Mouse (Mus musculus): ENCODE measurements around the gene Amz1.

Gene Amz1

GRCm38 (mm10) chr5:140723822-140724221, at the start of gene Amz1:
Gene Amz1 (plus strand): TSS chr5:140724127.
- DNase-seq (ENCODE audit: low read depth, low spot score), result no peak

- DNase-seq (ENCODE audit: low read depth, low spot score), result no peak
Observed at GRCm38 (mm10) chr5:140675079-140675478, 48.8 kb upstream of the Amz1 start.

GRCm38 (mm10) chr5:140675640-140676039, 48.3 kb upstream of the Amz1 start:
- no peak for DNase-seq (ENCODE audit: low read depth, low spot score)

- no peak for DNase-seq (ENCODE audit: low read depth, low spot score)
Observed at GRCm38 (mm10) chr5:140677137-140677536, 46.8 kb upstream of the Amz1 start.

- no peak for DNase-seq (ENCODE audit: low read depth, low spot score)
Observed at GRCm38 (mm10) chr5:140680051-140680450, 43.9 kb upstream of the Amz1 start.

- DNase-seq (ENCODE audit: low read depth, low spot score), result no peak
Observed at GRCm38 (mm10) chr5:140680950-140681349, 43.0 kb upstream of the Amz1 start.

- DNase-seq (ENCODE audit: low read depth, low spot score), result no peak
Observed at GRCm38 (mm10) chr5:140682113-140682512, 41.8 kb upstream of the Amz1 start.

GRCm38 (mm10) chr5:140684343-140685148, 39.4 kb upstream of the Amz1 start:
- no peak for DNase-seq (ENCODE audit: low read depth, low spot score)

GRCm38 (mm10) chr5:140688434-140688833, 35.5 kb upstream of the Amz1 start:
- no peak for DNase-seq (ENCODE audit: low read depth, low spot score)

- no peak for DNase-seq (ENCODE audit: low read depth, low spot score)
Observed at GRCm38 (mm10) chr5:140695987-140696386, 27.9 kb upstream of the Amz1 start.

GRCm38 (mm10) chr5:140699776-140700175, 24.2 kb upstream of the Amz1 start:
- DNase-seq (ENCODE audit: low read depth, low spot score), result no peak

- DNase-seq (ENCODE audit: low read depth, low spot score), result no peak
Observed at GRCm38 (mm10) chr5:140701661-140702060, 22.3 kb upstream of the Amz1 start.

- DNase-seq (ENCODE audit: low read depth, low spot score), result peak; percentile 78
Observed at GRCm38 (mm10) chr5:140702103-140702513, 21.8 kb upstream of the Amz1 start, which contains the start of gene Iqce. Gene Iqce (minus strand): TSS chr5:140702378.

- DNase-seq (ENCODE audit: low read depth, low spot score), result no peak
Observed at GRCm38 (mm10) chr5:140702618-140703175, 21.2 kb upstream of the Amz1 start.

- no peak for DNase-seq (ENCODE audit: low read depth, low spot score)
Observed at GRCm38 (mm10) chr5:140703480-140704377, 20.2 kb upstream of the Amz1 start.

- peak; percentile 100 for DNase-seq (ENCODE audit: low read depth, low spot score)
Observed at GRCm38 (mm10) chr5:140704378-140705251, 19.3 kb upstream of the Amz1 start, which contains the start of gene Brat1. Gene Brat1 (plus strand): TSS chr5:140705011.

GRCm38 (mm10) chr5:140705501-140706171, 18.3 kb upstream of the Amz1 start:
- DNase-seq (ENCODE audit: low read depth, low spot score), result no peak

GRCm38 (mm10) chr5:140710315-140710714, 13.6 kb upstream of the Amz1 start:
- no peak for DNase-seq (ENCODE audit: low read depth, low spot score)

GRCm38 (mm10) chr5:140711040-140711439, 12.9 kb upstream of the Amz1 start:
- DNase-seq (ENCODE audit: low read depth, low spot score), result no peak

- DNase-seq (ENCODE audit: low read depth, low spot score), result no peak
Observed at GRCm38 (mm10) chr5:140720773-140721172, 3.2 kb upstream of the Amz1 start.

Measured in retina, postnatal 7 days (tissue).